Mouse (Mus musculus) c-Kit-positive CD71-negative TER-119-negative erythroid progenitor cells, embryonic 14.5 days (primary cell): Measurements from ENCODE around the gene Ppp2r5e.

ENCODE experiments used
- DNase-seq: peaks from one replicate; pipeline ENCODE4 v3.0.0-alpha.2; 2013; ENCODE audit warnings: low read depth

The Ppp2r5e gene

GRCm38 (mm10) chr12:75577255-75577654, 18.8 kb downstream of the Ppp2r5e start:
- DNase-seq: no peak

DNA sequence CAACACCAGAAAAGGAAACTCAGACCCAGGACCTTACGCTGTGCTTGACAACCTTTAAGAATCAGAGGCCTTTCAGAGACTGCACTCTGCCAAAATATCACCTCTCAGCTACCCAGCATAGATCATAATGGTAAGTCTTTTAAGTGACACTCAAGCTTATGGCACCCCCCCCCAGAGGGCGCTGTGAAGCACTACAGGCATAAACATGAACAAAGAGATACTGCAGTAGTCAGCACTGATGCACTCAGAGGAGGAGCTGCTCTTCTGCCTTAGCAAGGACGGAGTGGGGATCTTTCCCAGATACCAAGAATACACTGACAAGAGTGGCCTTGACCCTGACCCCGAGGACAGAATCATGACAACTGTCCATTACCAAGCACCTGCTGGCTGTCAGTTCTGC, 23.8 kb downstream of the Ppp2r5e start:
- no peak for DNase-seq

DNA sequence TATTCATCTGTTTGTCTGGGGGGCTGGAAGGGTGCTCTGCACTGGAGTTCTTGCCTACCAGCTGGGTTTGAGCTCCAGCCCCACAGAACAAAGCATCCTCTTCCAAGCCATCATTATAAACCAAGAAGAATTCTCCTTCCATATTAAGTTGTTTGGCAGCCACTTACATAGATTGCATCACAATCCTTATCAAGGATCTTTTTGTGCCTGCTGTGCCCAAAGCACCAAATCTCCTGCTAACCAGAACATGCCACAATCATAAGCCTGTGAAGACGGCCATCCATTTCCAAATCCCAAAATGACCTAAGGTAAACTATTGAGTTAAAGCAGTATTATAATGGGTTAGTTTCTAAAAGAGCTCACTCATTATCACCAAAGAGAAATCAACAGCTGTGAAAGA, 25.9 kb downstream of the Ppp2r5e start:
- no peak for DNase-seq

GRCm38 (mm10) chr12:75567745-75568144, 28.3 kb downstream of the Ppp2r5e start:
- no peak for DNase-seq

DNA sequence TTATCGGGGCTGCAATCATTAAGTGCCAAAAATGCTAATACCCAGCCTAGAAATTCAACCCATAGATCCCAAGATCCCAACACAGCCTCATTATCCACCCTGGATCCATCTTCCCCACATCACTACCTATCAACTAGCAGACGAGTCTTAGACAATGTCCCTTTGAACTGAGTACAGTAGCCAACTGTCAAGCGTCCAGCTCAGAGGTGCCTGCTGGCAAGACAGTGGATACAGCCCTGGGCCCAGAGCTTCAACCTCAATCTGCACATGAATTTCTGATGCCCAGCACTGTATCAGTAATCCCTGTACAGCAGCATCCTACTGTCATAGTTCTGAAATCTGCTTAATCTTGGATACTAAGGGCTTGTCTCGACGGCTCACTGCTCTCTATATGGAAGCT, 30.3 kb downstream of the Ppp2r5e start:
- no peak for DNase-seq

DNA sequence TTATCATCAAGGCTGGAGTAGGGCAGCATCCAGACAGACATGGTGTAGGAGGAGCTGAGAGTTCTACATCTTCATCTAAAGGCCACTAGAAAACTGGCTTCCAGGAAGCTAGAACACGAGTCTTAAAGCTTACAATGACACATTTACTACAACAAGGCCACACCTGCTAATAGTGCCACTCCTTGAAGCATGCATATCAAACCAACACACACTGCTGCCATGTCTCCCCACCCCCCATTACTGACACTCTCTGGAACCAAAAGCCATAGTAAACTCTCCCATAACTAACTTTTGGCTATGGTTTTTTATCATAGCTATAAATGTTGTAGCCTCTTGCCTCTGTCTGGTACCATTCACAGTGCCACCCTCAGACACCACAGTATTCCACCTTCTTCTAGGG, 31.5 kb downstream of the Ppp2r5e start:
- no peak for DNase-seq

GRCm38 (mm10) chr12:75562996-75563618, 32.9 kb downstream of the Ppp2r5e start:
- no peak for DNase-seq

- DNase-seq: no peak
These were observed 35.2 kb downstream of the Ppp2r5e start for GRCm38 (mm10) chr12:75560681-75561387.

- DNase-seq: no peak
These were observed 36.8 kb downstream of the Ppp2r5e start for GRCm38 (mm10) chr12:75559196-75559595.

- no peak for DNase-seq
These were observed 38.2 kb downstream of the Ppp2r5e start for GRCm38 (mm10) chr12:75557813-75558212.

GRCm38 (mm10) chr12:75555032-75555431, 41.0 kb downstream of the Ppp2r5e start:
- no peak for DNase-seq

- no peak for DNase-seq
These were observed 43.7 kb downstream of the Ppp2r5e start for GRCm38 (mm10) chr12:75552296-75552695.

GRCm38 (mm10) chr12:75551671-75552070, 44.4 kb downstream of the Ppp2r5e start:
- DNase-seq: no peak

GRCm38 (mm10) chr12:75548999-75549398, 47.0 kb downstream of the Ppp2r5e start:
- DNase-seq: no peak

DNA sequence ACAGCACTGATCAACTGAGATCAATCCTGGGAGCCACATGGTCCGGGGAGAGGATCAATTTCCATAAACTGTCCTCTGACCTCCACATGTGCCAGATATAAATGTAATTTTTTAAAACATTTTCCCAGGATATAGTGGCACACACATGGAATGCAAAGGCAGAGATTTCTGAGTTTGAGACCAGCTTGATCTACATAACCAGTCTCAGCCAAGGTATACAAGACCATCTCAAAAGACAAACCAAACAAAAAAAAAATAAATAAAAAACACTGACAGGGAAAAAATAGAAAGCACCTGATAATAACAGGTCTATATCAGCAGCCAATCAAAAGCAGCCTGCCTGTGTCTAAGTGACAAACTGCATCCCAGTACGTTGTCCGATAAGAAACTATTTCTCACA, 48.9 kb downstream of the Ppp2r5e start:
- DNase-seq: no peak

- DNase-seq: no peak
These were observed 49.8 kb downstream of the Ppp2r5e start for GRCm38 (mm10) chr12:75546241-75546640.

DNA sequence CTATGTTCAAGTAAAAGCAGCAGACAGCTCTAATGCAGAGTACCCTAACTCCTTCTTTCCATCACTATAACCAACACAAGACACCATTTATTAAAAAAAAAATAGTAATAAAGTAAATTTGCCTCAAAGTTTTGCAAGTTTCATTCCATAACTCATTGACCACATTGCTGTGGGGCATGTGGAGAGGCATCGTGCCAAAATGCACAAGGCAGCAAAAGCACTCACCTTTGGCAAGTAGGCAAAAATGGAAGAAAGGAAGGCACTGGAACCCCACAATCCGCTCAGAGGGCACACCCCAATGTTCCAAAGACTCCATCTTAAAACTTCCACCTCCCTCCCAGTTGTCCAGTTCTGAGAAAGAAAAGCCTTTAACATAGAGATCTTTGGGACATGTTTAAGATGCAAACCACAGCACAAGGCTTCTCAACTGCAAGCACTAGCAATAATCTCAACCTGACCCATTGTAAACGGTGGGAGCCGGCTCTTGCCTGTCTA, 50.6 kb downstream of the Ppp2r5e start:
- DNase-seq: no peak

DNA sequence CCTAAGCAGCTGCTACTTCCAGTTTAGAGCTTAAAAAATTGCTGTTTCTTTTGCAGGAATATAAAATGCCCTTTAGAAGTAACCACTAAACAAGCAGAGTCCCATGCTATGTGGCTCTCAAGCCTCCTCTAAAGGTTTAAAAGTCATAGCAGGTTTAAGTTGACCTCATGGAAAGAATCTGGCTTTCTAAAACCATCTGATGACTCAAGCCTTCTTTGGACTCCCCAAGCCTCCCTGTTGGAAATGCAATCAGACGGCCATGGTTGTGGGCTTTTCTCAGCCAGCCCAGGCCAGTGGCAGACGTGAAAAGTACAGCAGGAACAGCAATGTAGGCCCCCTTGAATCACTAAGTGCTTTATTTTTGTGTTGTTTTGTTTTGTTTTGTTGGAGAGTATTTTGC, 51.4 kb downstream of the Ppp2r5e start:
- no peak for DNase-seq

GRCm38 (mm10) chr12:75544259-75544658, 51.8 kb downstream of the Ppp2r5e start:
- no peak for DNase-seq

GRCm38 (mm10) chr12:75543346-75543745, 52.7 kb downstream of the Ppp2r5e start:
- DNase-seq: no peak

- no peak for DNase-seq
These were observed 55.3 kb downstream of the Ppp2r5e start for GRCm38 (mm10) chr12:75540621-75541171.

DNA sequence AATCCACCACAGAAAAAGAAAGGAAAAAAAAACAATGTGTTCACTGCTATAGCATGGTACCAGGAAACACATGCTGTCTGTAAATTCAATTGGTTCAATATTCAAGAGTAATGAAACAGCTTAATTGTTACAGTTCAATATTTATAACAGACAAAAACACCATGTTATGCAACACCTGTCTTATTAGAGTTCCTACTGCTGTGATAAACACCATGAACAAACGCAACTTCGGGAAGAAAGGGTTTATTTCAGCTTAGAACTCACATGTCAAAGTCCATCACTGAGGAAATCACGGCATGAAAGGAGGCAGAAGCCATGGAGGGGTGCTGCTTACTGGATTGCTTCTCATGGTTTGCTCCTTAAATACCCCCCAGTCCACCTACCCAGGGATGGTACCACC, 56.8 kb downstream of the Ppp2r5e start:
- DNase-seq: no peak

GRCm38 (mm10) chr12:75537673-75538423, 58.2 kb downstream of the Ppp2r5e start:
- DNase-seq: no peak
